Mouse (Mus musculus) cerebellum, adult 9-11 months (tissue): ENCODE results near the gene Gpr146.
A peak's percentile ranks its signal among the peaks of the same experiment; 100 is the strongest.
"Not testable (repeated sequence)": the region's sequence is repeated elsewhere in the genome, so short reads cannot be mapped to it uniquely, and the experiment has no call there.

ENCODE experiments used
- DNase-seq: peaks from one replicate; pipeline ENCODE4 v3.0.0; 2022

Gene Gpr146

GRCm38 (mm10) chr5:139377468-139378270 is at the start of gene Gpr146:
Gpr146 (plus strand) TSS chr5:139377697.
- DNase-seq: no peak

- peak; percentile 22 for DNase-seq
Observed at GRCm38 (mm10) chr5:139330766-139331165, 46.7 kb upstream of the Gpr146 start.

- peak; percentile 79 for DNase-seq
Observed at GRCm38 (mm10) chr5:139331742-139332141, 45.8 kb upstream of the Gpr146 start.

GRCm38 (mm10) chr5:139332590-139333272 is 44.8 kb upstream of the Gpr146 start:
- DNase-seq: peak; percentile 30

GRCm38 (mm10) chr5:139333301-139334013 is 44.0 kb upstream of the Gpr146 start:
- no peak for DNase-seq

- DNase-seq: not testable (repeated sequence)
Observed at GRCm38 (mm10) chr5:139334394-139334793, 43.1 kb upstream of the Gpr146 start.

- no peak for DNase-seq
Observed at GRCm38 (mm10) chr5:139335634-139336033, 41.9 kb upstream of the Gpr146 start.

- DNase-seq: peak; percentile 90
Observed at GRCm38 (mm10) chr5:139337826-139338370, 39.6 kb upstream of the Gpr146 start.

- peak; percentile 74 for DNase-seq
Observed at GRCm38 (mm10) chr5:139338403-139338802, 39.1 kb upstream of the Gpr146 start.

GRCm38 (mm10) chr5:139338891-139339290 is 38.6 kb upstream of the Gpr146 start:
- no peak for DNase-seq

- peak; percentile 75 for DNase-seq
Observed at GRCm38 (mm10) chr5:139344021-139344686, 33.3 kb upstream of the Gpr146 start.

- peak; percentile 92 for DNase-seq
Observed at GRCm38 (mm10) chr5:139344687-139345363, 32.7 kb upstream of the Gpr146 start.

- no peak for DNase-seq
Observed at GRCm38 (mm10) chr5:139345364-139345714, 32.2 kb upstream of the Gpr146 start.

- DNase-seq: no peak
Observed at GRCm38 (mm10) chr5:139347225-139347624, 30.3 kb upstream of the Gpr146 start.

GRCm38 (mm10) chr5:139349713-139350112 is 27.8 kb upstream of the Gpr146 start:
- no peak for DNase-seq

GRCm38 (mm10) chr5:139351134-139351533 is 26.4 kb upstream of the Gpr146 start, which contains the start of gene Cox19:
Cox19 (minus strand) TSS chr5:139351418.
- DNase-seq: no peak

GRCm38 (mm10) chr5:139351628-139352027 is 25.9 kb upstream of the Gpr146 start:
- DNase-seq: no peak

- no peak for DNase-seq
Observed at GRCm38 (mm10) chr5:139352317-139352716, 25.2 kb upstream of the Gpr146 start, which contains the start of gene Cyp2w1. Cyp2w1 (plus strand) TSS chr5:139352617.

GRCm38 (mm10) chr5:139353496-139353895 is 24.0 kb upstream of the Gpr146 start:
- DNase-seq: no peak

- no peak for DNase-seq
Observed at GRCm38 (mm10) chr5:139353946-139354345, 23.6 kb upstream of the Gpr146 start.

- peak; percentile 85 for DNase-seq
Observed at GRCm38 (mm10) chr5:139355235-139355772, 22.2 kb upstream of the Gpr146 start.

- no peak for DNase-seq
Observed at GRCm38 (mm10) chr5:139358653-139359052, 18.8 kb upstream of the Gpr146 start.
